Mouse (Mus musculus) left cerebral cortex, adult 8-10 months (tissue): Measurements from ENCODE around the gene Slc39a2. TPM values are rescaled to one million over a fixed set of nuclear protein-coding genes. Genes with fewer than 3 reads are reported as not detected.
"Not testable (repeated sequence)": the region's sequence is repeated elsewhere in the genome, so short reads cannot be mapped to it uniquely, and the experiment has no call there.

Experiments used
- DNase-seq, 2 experiments: peaks; one replicate each; pipeline ENCODE4 v3.0.0; 2022; ENCODE audit warnings: low spot score in 2 of 2
- total RNA-seq, 4 experiments: library from RNA; stranded (reverse); gene quantifications; 2 replicates each; pipeline ENCODE4 v1.2.4; 2022

Slc39a2 gene
- total RNA-seq: 1 to 10 TPM; 3.2 to 5.3 (median 3.8) TPM

GRCm38 (mm10) chr14:51892191-51892939 lies at the start of gene Slc39a2:
Slc39a2 (plus strand) TSS chr14:51892889.
- DNase-seq: no peak

DNA sequence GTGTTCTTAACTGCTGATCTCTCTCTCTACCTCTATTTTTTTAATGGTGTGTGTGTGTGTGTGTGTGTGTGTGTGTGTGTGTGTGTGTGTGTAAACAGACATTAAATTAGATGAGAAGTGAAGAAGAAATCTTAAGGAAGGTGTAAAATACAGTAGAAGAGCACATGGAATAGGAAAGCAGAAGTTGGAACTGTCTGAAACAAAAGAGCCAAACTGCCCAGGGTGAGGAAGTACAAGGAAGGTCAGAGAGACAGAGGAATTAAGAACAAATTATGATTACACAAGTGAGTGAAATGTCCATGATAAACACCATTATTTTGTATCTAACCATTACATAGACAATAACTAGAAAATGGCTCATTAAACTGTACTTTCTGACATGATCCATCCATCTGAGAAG lies 48.8 kb upstream of the Slc39a2 start:
- no peak for DNase-seq

GRCm38 (mm10) chr14:51846566-51846965 lies 46.1 kb upstream of the Slc39a2 start:
- DNase-seq: no peak

GRCm38 (mm10) chr14:51851006-51851405 lies 41.7 kb upstream of the Slc39a2 start:
- not testable (repeated sequence) for DNase-seq

DNA sequence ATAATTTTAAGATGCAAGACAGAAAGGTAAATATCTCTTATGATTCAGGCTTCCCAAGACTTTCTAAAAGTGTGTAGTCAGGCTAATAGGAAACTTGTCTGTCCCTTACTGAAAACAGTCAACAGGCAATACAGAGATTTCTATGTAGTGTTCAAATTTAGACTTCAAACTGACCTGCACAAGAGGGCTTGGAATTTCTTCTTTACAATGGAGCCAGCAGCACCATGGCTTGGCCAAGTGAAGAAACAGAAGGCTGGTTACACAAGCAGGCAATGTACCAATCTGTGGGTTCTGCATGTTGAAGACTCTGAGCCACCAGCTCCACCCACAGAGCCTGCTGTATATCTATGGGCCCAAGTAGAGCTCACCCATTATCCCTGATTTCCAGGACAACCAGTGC lies 39.3 kb upstream of the Slc39a2 start, which contains the start of gene Ear6:
Gene Ear6, plus strand, starts transcription at position 301 of the 400 bp plus-strand sequence.
- no peak for DNase-seq

DNA sequence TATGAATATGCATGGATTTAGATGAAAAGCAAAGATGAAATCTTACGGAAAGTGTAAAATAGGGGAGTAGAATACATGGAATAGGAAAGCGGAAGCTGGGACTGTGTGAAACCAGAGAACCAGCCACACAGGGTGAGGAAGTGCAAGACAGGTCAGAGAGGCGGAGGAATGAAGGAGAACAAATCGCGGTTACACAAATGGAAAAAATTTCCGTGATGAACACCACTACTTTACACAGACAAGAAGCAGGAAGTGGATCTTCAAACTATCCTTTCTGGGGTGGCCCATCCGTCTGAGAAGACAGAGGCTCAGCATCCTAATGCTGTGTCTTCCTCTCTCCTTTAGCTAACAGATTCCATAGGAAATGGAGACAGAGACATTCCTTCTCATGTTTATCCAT lies 37.4 kb upstream of the Slc39a2 start:
- not testable (repeated sequence) for DNase-seq

- not testable (repeated sequence) for DNase-seq
Measured at GRCm38 (mm10) chr14:51863603-51864002, 29.1 kb upstream of the Slc39a2 start.

DNA sequence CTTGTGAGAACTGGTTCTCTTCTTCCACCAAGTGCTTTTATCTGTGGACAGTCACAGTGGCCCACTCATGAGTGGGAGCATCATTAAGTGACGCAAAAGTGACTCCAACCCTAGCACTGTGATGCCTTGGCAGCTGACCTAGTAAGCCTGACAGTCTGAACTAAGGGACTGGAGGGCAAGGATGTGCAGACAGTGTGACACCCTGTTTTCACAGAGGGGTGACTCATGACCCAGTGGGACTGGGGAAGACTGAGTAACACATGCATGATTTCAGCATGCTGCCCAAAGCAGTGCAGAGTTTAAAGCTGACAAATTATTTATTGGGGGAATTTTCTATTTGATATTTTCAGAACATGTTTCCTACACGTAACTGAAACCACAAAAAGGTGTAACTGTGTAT lies 21.9 kb upstream of the Slc39a2 start:
- DNase-seq: no peak

DNA sequence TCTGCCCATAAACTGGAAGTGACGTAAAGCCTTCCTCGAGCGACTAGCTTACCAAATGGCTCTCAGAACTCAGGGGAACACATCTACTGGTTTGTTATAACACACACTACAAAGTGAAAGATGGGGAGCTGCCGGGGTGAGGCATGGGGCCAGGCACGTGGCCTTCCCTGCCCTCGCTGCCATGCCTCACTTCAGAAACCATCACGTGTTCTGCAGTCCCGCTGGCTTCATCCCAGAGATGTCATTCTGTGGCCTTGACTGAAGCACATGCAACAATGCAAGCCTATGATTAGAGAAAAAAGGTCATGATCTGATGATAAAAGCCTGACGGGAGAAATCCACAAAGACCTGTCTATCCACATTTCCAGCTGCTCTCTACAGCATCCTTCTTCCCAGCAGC lies 20.9 kb upstream of the Slc39a2 start:
- DNase-seq: no peak

GRCm38 (mm10) chr14:51877517-51877916 lies 15.2 kb upstream of the Slc39a2 start:
- no peak for DNase-seq

GRCm38 (mm10) chr14:51883527-51884030 lies 9.1 kb upstream of the Slc39a2 start:
- peak in 1 of 2 experiments; percentile 72 for DNase-seq

GRCm38 (mm10) chr14:51884031-51884544 lies 8.6 kb upstream of the Slc39a2 start:
- no peak for DNase-seq

DNA sequence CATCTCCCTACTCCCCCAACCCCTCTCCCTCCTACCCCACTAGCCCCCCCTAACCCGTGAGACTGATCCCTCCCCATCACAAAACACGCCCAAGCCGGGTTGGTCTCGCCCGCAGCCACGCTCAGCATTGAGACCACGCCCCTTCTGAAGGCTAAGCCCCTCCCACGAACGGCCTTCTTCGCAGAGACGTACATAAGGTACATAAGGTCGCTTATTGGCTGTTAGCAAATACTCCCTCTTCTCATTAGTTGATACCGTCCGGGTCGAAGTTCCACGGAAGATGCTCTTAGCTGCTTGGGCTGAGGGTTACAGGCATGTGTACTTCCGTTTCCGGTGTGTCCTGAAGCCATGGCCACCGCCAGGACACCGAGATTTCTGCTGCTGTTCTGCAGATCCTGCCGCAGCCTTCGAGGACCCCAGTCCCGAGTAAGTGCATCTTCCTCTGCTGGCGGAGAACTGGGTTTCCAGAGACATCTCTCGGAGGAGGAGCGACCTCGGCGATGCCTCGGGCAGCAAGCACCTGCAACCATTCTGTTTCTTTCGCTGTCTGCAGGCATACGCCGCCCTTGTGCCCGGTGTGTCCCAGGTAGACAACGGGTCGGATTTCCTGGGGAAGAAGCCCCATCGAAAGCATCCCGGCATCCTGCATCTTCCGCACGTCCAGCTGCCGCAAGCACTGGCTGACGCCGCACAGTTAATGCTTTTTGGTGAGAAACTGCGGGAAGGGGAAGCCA lies 7.9 kb upstream of the Slc39a2 start, which contains the start of gene Mettl17:
Gene Mettl17, plus strand, starts transcription at position 245 of the 734 bp plus-strand sequence.
- peak; percentile 64 to 96 for DNase-seq

GRCm38 (mm10) chr14:51886051-51886450 lies 6.6 kb upstream of the Slc39a2 start:
- no peak for DNase-seq

GRCm38 (mm10) chr14:51889833-51890232 lies 2.9 kb upstream of the Slc39a2 start:
- DNase-seq: no peak

- no peak for DNase-seq
Measured at GRCm38 (mm10) chr14:51893094-51893794, 555 bp downstream of the Slc39a2 start.

- DNase-seq: no peak
Measured at GRCm38 (mm10) chr14:51893809-51894208, 1.1 kb downstream of the Slc39a2 start.

DNA sequence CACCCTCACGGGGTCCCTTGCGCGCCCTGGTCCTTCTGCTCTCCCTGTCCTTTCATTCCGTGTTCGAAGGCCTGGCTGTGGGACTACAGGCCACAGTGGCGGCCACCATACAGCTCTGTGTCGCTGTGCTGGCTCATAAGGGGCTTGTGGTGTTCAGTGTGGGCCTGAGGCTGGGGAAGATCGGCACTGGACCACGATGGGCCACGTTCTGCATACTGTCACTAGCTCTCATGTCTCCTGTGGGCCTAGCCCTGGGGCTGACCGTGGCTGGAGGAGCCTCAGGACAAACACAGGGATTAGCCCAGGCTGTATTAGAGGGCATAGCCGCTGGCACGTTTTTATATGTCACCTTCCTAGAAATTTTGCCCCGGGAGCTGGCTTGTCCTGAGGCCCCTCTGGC lies 2.4 kb downstream of the Slc39a2 start:
- no peak for DNase-seq

GRCm38 (mm10) chr14:51896019-51896418 lies 3.3 kb downstream of the Slc39a2 start:
- no peak for DNase-seq

DNA sequence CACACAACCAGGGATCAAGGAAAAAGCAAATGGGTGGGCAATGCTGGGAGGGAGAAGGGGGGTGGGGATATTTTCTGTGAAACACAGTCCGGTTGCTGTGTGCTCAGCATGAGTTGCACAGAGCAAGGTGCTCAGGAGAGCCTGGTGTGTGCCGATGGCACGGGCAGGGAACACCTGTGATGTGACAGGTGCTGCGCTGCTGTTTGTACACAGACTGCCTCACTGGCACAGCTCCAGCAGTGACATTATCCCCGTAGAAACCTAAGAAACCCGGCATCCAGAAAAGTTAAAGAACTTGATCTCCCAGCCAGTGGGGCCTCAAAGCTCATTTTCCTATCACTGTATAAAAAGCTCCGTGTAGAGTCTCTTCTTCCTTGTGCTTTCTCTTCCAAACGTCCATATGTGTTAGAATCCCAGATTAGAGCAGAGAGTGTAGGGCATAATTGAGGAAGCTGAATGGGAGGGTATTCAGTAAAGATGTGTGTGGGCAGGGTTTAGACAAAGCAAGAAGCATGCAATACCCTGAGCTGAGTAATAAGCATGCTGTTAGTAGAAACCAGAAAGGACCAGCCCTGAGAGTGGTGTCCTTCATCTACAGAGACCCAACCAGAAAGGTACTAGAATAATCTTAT lies 4.0 kb downstream of the Slc39a2 start:
- no peak for DNase-seq

DNA sequence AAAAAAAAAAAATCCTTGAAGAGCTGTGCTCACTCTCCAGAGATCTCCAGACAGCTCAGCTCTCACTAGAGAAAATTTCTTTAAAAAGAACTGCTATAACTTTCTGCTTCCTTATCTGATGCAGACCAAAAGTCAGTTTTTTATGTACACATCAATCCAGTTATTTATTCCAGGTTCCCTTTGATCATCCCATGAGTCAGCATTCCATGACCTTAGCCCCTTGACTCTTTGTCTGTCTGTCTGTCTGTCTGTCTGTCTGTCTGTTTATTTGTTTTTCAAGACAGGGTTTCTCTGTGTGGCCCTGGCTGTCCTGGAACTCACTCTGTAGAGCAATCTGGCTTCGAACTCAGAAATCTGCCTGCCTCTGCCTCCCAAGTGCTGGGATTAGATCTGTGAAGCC lies 6.7 kb downstream of the Slc39a2 start:
- no peak for DNase-seq
